Mouse (Mus musculus): ENCODE results near the gene Btaf1.
"Not testable (repeated sequence)": the region's sequence is repeated elsewhere in the genome, so short reads cannot be mapped to it uniquely, and the experiment has no call there.

Gene Btaf1

DNA sequence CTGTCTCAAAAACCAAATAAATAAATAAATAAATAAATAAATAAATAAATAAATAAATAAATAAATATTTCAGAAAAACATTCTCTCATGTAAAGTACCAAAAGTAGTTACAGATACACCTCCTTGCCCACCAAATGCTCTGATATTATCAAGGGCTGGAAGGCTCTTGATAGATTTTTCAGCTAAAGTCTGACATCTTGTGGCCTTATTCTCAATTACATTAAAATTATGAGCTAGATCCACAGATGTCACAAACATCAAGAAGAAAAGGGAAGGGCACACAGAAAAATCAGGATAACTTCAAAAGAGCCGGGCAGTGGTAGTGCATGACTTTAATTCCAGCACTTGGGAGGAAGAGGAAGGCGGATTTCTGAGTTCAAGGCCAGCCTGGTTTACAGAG, 3.9 kb upstream of the Btaf1 start:
- no peak for DNase-seq (ENCODE audit: extremely low spot score, low spot score)

DNA sequence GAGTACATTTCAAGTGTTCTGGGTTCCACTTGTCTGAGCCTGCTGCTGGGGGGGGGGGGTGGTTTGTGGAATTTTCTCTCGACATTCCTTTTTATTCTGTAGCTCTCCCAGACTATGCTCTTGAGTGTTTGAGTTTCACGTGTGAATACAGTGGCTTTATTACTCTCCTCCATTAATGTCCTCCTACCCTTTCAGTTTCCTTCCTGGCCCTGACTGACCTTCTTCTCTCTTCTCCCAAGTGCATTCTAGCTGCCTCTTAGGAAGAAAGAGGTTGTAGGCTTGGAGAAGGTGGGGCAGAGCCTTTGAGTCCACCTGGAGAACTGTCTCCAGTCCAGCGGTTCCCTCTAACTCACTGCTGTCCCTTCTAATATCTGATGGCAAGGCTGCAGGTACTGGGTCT, 2.9 kb upstream of the Btaf1 start:
- DNase-seq (ENCODE audit: extremely low spot score, low spot score): no peak

DNA sequence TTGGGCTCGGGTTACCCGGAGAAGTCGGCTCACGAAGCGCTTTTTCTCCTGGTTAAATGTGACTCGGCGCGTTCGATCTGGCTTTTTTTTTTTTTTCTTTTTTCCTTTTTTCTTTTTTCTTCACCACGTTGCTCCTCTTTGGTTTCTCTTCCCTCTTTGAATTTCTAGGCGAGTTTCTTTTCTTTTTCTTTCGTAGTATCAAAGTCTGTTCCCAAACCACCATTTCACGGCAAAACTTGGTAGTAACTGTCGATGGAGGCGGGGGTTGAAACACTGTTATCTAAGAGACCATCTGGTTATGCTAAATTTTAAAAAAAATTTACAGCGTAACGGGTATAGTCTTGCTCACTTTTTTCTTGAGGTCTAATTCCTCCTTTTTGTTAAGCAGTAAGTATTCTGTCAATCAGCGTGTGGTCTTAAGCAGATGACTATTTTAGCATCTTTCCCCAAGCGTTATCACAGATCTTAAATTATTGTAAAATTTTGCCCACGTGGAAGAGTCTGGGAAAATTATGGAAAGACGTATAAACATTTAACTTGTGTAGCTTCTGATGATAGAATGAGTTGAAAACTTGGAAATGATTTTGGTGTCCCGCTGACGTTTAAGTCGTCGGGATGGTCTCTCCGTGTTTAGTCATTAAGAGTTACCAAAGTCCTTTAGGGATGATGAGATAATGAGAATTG, 816 bp downstream of the Btaf1 start:
- no peak for DNase-seq (ENCODE audit: extremely low spot score, low spot score)

DNA sequence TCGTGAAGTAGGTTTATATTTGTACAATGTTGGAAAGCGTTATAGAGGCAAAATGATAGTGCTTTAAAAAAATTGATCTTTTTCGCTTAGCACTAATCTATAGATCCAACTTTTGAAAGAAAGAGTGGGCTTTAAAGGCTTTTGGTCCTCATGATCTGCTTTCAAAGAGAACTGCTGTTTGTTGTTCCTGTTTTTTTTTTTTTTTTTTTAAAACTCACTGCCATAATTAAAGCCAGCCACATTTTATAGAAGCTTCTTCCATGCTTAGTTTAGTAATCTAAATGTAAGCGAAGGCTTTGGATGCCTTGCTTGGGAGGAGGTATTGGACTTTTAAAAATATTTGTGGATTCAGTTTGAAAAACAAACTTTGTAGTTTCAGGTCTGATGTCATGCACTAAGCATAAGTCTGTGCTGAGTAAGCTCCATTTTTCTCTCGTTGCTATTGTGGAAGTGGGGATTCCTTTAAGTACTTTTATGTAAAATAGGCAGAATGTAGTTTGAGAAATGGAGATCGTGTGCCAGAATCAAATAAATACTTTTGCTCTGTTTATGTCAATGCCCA, 2.0 kb downstream of the Btaf1 start:
- DNase-seq (ENCODE audit: extremely low spot score, low spot score): no peak

DNA sequence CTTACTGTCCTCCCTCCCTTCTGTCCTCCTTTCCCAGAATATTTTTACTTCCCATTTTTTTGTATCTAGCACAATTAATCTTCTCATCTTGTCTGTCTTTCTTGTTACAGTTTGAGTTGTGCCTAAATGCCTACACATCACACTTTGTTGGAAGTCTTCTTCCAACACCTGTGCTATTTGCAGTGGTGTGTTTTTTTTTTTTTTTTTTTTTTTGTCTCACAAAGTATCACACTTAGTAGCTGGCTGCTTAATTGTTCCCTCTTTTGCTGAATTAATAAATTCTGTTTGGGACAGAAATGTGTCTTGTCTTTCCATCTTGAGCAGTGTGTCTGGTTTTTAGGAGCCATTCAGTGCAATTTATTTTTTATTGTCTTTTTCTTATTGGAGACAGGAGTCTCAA, 3.9 kb downstream of the Btaf1 start:
- DNase-seq (ENCODE audit: extremely low spot score, low spot score): no peak

DNA sequence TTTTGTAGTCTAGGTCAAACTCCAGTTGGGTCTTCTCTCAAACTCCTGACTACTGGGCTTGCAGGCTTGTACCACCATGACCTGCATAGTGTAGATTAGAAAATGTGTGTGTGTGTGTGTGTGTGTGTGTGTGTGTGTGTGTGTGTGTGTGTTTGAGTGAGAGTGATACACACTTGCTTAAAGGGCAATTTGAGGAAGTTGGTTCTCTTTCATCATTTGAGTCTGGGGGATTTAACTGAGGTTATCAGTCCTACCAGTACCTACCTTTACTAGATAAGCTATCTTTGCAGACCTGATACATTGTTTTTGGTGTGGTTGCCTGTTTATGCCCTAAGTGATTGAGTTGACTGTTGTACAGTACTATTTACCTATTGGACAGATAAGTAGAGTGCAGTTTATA, 6.2 kb downstream of the Btaf1 start:
- no peak for DNase-seq (ENCODE audit: extremely low spot score, low spot score)

DNA sequence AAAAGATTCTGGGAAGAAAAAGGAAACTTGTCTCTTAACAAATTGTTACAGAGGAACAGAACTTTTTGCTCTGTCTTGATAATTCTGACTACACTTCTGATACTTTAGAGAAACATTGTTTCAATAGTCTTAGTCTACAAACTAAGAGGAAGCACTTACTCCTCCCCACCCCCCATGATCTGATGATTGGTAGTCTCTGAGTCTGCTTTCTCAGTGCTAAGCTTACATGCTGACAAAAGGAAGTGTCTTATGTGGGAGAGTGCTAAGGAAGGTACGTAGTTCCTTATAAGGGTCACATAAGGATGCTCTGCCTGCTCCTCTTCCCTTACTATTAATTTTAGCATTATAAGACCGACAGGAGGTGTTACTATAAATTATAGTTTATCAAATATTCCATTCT, 6.7 kb downstream of the Btaf1 start:
- DNase-seq (ENCODE audit: extremely low spot score, low spot score): no peak

DNA sequence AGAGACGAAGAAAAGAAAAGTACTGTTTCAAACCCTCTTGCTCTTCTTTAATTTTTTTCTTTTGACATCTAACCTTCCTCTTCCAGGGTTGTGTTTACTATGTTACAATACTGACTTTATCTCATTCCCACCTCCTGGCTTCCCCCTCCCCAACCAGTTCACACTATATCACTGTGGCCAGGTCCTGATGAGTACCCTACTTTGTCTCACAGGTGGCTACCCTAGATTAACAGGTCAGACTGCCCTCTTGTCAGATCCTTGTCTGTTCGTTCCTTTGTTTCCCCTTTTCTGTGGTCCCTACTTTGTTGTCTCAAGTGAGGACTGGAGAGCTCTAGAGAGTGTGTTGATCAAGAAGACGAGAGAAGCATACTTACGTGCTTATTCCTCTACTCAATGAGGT, 10.4 kb downstream of the Btaf1 start:
- no peak for DNase-seq (ENCODE audit: extremely low spot score, low spot score)

DNA sequence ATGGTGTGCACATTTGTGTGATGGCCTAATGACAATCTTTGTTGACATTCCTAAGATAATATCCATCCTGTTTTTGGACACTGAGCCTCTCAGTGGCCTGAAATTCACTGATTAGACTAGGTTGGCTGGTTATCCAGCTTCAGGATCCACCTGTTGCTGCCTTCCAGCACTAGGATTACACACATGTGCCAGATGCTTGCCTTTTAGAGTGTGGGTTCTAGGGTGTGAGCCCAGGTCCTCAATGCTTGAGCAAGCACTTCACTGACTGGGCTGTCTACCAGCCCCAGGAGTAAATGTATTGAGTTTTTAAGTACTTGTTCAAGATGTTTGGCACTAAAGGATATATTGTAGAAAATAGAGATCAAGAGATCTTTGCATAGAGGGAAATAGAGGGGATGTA, 12.1 kb downstream of the Btaf1 start:
- no peak for DNase-seq (ENCODE audit: extremely low spot score, low spot score)

DNA sequence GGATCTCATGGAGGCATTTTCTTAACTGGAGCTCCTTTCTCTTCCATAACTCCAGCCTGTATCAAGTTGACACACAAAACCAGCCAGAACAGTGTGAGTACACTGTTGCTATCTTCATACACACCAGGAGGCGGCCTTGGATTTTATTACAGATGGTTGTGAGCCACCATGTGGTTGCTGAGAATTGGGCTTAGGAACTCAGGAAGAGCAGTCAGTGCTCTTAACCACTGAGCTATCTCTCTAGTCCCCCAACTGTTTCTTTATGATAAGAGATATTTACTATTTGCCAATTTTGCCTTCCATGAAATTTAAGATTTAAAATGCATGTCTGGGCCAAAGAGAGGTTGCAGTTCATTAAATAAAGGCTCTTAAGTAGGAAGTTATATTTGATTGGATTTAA, 14.2 kb downstream of the Btaf1 start:
- no peak for DNase-seq (ENCODE audit: extremely low spot score, low spot score)

DNA sequence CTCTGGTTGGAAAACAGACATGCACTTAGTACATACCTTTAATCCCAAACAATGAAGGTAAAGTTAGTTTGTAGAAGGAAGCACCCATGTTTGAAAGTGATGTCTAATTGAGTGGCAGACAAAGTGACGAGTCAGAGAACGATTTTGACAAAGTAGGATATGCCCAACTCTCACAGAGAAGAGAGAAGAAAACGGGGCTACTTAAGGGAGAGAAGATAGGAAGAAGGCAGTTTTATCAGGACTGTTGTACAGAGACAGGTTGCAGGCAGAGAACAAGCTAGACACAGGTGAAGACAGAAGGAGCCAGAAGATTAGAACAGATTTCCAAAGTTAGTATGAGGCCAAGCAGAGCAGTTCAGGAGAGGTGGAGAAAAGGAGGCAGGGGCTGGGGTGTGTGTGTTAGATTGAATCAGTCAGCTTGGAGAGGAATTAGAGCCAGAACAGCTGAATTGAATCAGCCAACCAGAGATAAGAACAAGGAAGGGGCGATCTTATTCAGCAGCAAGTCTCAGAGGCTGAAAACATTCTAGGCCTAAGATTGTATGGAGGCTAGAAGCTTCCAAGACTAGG, 27.8 kb downstream of the Btaf1 start:
- no peak for DNase-seq (ENCODE audit: extremely low spot score, low spot score)

DNA sequence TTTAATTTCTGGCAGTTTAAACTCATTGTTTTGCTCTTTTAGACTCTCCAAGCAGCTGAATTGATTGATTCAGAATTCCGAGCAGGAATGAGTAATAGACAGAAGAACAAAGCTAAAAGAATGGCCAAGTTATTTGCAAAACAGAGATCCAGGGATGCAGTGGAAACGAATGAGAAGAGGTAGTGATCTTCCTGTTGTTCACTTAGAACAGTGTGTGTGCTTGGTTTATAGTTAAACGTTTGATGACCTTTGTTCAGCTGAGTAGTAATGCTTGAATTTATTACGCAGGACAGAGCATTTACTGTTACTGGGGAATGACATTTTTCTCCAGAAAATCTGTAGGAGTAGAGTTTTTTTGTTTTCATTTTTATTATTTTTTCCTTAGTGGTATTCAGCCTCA, 32.5 kb downstream of the Btaf1 start:
- no peak for DNase-seq (ENCODE audit: extremely low spot score, low spot score)

DNA sequence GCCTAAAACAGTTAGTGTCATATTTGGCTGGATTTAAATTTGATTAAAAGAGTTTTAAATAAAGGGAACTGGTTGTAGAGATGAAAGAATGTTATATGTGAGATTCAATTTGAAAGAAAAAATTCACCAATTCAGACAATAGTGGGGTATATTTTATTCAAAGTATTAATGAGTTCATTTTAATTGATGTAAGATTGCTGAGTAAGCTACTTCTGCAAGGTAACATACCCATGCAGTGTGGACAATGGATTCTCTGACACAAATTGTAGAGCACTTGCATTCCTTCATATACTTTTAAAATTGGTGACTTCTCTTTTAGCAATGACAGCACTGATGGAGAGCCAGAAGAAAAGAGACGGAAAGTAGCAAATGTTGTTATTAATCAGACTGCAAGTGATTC, 35.4 kb downstream of the Btaf1 start:
- DNase-seq (ENCODE audit: extremely low spot score, low spot score): no peak

DNA sequence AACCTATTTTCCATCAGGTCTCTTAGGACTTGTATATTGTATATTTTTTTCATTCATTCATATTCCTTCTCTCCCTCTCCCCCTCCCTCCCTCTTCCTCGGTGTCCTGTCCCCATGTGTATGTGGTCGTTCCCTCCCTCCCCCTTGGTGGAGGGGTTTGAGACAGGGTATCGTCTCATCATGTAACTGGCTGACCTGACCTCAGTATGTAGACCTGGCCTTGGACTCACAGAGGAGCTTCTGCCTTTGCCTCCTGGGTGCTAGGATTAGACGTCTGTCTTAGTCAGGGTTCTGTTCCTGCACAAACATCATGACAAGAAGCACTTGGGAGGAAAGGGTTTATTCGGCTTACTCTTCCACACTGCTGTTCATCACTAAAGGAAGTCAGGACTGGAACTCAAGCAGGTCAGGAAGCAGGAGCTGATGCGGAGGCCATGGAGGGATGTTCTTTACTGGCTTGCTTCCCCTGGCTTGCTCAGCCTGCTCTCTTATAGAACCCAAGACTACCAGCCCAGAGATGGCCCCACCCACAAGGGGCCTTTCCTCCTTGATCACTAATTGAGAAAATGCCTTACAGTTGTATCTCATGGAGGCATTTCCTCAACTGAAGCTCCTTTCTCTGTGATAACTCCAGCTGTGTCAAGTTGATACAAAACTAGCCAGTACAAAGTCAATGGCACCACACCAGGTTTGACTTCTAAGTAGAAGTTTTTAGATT, 36.8 kb downstream of the Btaf1 start:
- not testable (repeated sequence) for DNase-seq (ENCODE audit: extremely low spot score, low spot score)

DNA sequence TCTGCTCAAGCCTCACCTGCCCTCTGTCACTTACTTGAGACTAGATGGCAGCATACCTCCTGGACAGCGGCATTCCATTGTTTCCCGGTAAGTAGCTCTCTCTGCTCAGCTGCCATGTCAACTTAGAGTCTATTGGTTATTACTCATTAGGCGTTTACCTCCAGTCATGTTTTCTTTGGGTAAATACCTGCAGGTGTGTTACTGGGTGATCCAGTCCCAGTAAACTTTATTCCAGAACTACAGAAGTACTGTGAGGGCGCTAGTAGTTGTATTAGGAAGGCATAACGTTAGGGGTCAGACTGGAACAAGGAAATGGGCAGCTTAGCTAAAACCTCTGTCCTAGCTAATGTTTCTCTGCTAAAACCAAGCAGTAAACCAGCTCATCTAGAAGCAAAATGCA, 78.7 kb downstream of the Btaf1 start:
- DNase-seq (ENCODE audit: extremely low spot score, low spot score): no peak

DNA sequence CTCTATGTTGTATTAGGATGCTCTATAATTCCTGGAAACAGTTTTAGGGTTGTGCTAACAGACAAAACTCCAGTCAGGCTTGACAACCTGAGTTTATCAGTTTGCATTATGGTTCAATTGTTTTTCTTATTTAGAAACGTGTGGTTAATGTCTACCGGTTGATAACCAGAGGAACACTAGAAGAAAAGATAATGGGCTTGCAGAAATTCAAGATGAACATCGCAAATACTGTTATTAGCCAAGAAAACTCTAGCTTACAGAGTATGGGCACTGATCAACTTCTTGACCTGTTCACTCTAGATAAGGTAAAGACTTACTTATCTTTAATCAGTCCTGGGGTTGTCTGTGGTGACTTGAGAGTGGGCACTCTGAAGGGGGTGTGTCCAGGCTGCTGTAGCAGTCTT, 84.0 kb downstream of the Btaf1 start:
- no peak for DNase-seq (ENCODE audit: extremely low spot score, low spot score)

DNA sequence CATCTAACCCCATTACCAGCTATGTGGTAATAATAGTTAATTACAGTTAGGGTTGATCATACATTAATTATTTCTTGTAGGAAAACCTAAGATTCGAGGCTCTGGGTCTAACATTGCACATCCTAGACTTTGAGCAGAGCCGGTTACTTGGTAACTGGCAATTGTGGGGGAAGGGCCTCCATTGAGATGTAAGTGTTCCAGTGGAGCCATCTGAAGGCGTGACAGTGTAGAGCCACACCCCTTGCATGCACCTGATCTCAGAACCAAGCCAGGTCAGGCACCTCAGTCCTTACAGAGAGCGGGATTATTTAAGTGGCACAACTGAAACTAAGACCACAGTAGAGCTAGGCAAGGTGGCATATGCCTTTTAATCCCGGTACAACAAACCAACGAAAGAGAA, 87.6 kb downstream of the Btaf1 start:
- DNase-seq (ENCODE audit: extremely low spot score, low spot score): no peak

DNA sequence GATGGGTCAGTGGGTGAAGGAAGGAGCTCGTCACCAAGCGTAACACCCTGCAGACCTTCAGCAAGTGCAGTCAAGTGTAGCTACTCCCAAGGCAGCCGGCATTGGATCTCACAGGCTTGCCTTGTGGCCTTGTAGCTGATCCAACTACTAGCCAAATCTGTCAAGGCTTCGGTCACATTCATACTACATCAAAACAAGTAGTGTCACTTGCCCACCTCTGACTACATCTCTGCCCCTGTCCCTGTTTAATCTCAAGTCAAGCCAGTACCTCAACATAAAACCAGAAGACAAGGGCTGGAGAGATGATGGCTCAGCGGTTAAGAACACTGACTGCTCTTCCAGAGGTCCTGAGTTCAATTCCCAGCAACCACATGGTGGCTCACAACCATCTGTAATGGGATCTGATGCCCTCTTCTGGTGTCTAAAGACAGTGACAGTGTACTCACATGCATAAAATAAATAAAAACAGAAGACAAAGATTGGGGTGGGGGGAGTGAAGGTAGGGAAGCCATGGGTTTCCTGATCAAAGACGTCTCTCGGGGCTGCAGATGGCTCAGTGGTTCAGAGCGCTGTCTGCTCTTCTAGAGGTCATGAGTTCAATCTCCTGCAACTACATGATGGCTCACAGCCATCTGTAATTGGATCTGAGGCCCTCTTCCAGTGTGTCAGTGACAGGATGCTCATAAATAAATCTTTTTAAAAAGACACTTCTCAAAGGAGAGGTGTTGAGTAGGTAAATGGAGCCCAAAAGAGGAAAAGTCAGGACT, 88.5 kb downstream of the Btaf1 start:
- DNase-seq (ENCODE audit: extremely low spot score, low spot score): no peak

DNA sequence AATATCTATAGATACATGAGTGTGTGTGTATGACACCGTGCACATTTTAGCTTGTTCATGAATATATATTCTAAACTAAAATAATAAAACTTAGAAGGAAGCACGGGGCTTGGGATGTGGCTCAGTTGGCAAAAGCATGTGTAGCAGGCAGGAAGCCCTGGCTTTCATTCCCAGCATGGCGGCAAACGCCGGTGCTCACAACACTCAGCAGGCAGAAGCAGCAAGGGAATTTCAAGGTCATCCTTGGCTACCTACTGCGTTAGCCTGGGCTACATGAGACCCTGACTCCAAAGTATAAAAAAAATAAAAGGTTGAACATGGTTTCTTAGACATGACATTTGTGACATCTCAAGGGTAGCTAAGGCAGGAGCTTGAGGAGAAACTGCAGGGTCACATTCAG, 91.0 kb downstream of the Btaf1 start:
- no peak for DNase-seq (ENCODE audit: extremely low spot score, low spot score)

DNA sequence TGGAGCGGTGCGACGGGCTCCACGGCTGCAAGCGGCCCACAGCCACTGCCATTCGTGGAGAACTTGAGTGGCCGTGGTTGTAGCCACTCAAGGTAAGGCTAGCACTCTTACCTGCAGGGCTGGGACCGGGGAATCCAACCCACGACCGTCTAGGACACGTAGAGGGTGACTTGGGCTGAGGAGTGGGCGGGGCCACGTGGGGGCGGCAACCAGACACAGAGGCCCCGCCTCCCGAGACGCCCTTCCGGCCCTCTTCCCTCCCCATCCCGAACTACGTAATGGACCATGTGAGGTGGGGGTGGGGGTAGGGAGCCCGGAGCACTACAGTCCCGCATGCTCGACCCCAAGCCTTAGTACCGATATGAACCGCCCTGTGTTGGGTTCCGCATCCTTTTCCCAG, 92.5 kb downstream of the Btaf1 start:
- DNase-seq (ENCODE audit: extremely low spot score, low spot score): peak; percentile 79

DNA sequence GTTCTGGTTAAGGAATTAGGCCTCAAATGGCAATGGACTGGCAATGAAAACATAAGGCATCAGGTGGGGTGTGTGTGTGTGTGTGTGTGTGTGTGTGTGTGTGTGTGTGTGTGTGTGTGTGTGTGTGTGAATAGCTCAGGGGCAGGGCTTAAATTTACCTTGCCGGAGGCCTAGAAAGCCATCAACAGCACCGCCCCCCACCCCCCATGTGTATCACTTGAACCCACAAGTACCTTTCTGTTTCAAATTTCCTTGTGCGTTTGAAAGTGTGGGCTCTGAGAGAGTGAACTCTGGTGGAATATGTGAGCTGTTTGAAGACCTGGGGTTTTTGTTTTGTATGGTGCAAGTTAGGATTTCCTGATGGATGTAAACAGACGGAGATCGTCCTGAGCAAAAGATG, 93.1 kb downstream of the Btaf1 start:
- DNase-seq (ENCODE audit: extremely low spot score, low spot score): no peak

DNA sequence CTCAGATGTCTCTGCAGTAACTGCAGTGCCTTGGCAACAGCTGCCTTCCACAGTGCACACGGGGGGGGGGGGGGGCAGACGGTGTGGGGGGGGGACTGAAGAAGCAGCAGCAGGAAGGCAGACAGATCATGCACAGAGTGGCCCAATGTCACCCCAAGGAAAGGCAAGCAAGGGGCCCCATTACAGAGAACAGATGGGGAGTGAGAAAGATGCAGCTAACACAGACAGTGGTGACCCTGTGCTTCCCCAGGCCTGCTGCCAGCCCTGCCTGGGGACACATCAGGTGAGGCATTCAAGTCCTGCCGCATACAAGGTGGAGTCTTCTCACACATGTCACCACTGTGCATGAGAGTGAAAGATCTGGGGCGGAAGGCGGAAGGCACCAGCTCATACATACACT, 94.7 kb downstream of the Btaf1 start:
- no peak for DNase-seq (ENCODE audit: extremely low spot score, low spot score)
